Mouse (Mus musculus) liver, embryonic 13.5 days (tissue): ENCODE measurements around the gene Mapk6. TPM values are rescaled to one million over a fixed set of nuclear protein-coding genes. Genes with fewer than 3 reads are reported as not detected.

ENCODE experiments used
- ATAC-seq: fragments of 200-750 bp; cut with Nextera tagmentation; 2 replicates; pipeline ENCODE4 v1.8.0; 2017; ENCODE audit warnings: low read depth, mild to moderate bottlenecking, moderate number of reproducible peaks, moderate library complexity
- DNase-seq: peaks from one replicate; pipeline ENCODE4 v3.0.0; 2022
- H3K27ac ChIP-seq: fragments of 300-500 bp; sonication (generic); 2 replicates; pipeline ENCODE4 v1.5.1; 2015; ENCODE audit warnings: moderate library complexity, mild to moderate bottlenecking, inconsistent platforms
- H3K27me3 ChIP-seq: fragments of 300-500 bp; sonication (generic); 2 replicates; pipeline ENCODE4 v1.6.1; 2015; ENCODE audit warnings: mild to moderate bottlenecking, inconsistent platforms
- H3K36me3 ChIP-seq: fragments of 300-500 bp; sonication (generic); 2 replicates; pipeline ENCODE4 v1.6.1; 2015; ENCODE audit warnings: mild to moderate bottlenecking, inconsistent platforms
- H3K4me1 ChIP-seq: fragments of 300-500 bp; sonication (generic); replicated peaks from 2 replicates; pipeline ENCODE4 v1.6.1; 2015; ENCODE audit warnings: inconsistent platforms
- H3K4me2 ChIP-seq: fragments of 300-500 bp; sonication (generic); 2 replicates; pipeline ENCODE4 v1.6.1; 2015; ENCODE audit warnings: inconsistent platforms, mild to moderate bottlenecking, moderate library complexity
- H3K4me3 ChIP-seq: fragments of 300-500 bp; sonication (generic); replicated peaks from 2 replicates; pipeline ENCODE4 v1.5.1; 2015; ENCODE audit warnings: mild to moderate bottlenecking, inconsistent platforms
- H3K9ac ChIP-seq: fragments of 300-500 bp; sonication (generic); 2 replicates; pipeline ENCODE4 v1.6.1; 2015; ENCODE audit warnings: mild to moderate bottlenecking, inconsistent platforms
- H3K9me3 ChIP-seq: fragments of 300-500 bp; sonication (generic); replicated peaks from 2 replicates; pipeline ENCODE4 v1.6.1; 2016; ENCODE audit warnings: inconsistent platforms
- WGBS: fragments of 180-500 bp; shearing (Covaris S2); methylation state at CpG from one replicate; pipeline ENCODE4 v1.1.7; 2015; ENCODE audit not compliant: insufficient replicate concordance; 5-methylcytosine and 5-hydroxymethylcytosine counted together
- polyA plus RNA-seq: library from polyadenylated mRNA; unstranded; fragments of >200 nt; fragmentation: Nextera tagmentation; extraction: Ambion mirVana; gene quantifications from 2 replicates; pipeline ENCODE4 v1.2.1, GENCODE M21; 2015

The Mapk6 gene
- polyA plus RNA-seq, 1 experiment from 2014 or later: 23.4 TPM

- H3K9ac ChIP-seq: peak overlapping the region; percentile 22; the same call in 1 of the 2 replicates
Observed at GRCm38 (mm10) chr9:75401593-75402504, 8.0 kb downstream of the Mapk6 start.

GRCm38 (mm10) chr9:75400639-75401038, 9.2 kb downstream of the Mapk6 start:
- DNase-seq (no peak), ATAC-seq (no peak)
- 39% methylated on average over 5 of the region's 5 CpGs for WGBS
- H3K36me3 ChIP-seq: peaks cover 25% of the 10 kb centered on the region
- peaks cover 50% of the 10 kb centered on the region for H3K4me1 ChIP-seq
- H3K9me3 ChIP-seq: no peaks in the 10 kb centered on the region
- no peaks in the 10 kb centered on the region for H3K27me3 ChIP-seq
- H3K4me2 ChIP-seq: no peak overlapping the region
- no peak overlapping the region for H3K27ac ChIP-seq
- no peak overlapping the region for H3K4me3 ChIP-seq
- H3K9ac ChIP-seq: no peak overlapping the region

More at GRCm38 (mm10) chr9:75401593-75402504, 8.0 kb downstream of the Mapk6 start:
- H3K4me2 ChIP-seq: no peak overlapping the region
- ATAC-seq: 0 out of 2 replicates have a peak, but pooled peaks have one; percentile 26
- H3K4me3 ChIP-seq: no peak overlapping the region
- H3K27ac ChIP-seq: no peak overlapping the region
- no peak for DNase-seq
- H3K9me3 ChIP-seq: no peaks in the 10 kb centered on the region
- WGBS: 49% methylated on average over 20 of the region's 20 CpGs
- H3K36me3 ChIP-seq: peaks cover 16% of the 10 kb centered on the region
- H3K27me3 ChIP-seq: no peaks in the 10 kb centered on the region
- peaks cover 53% of the 10 kb centered on the region for H3K4me1 ChIP-seq

- Histone ChIP-seq H3K27me3 (no peaks in the 10 kb centered on the region), H3K36me3 (peaks cover 37% of the 10 kb centered on the region), H3K4me1 (peaks cover 37% of the 10 kb centered on the region), H3K4me2 (no peak overlapping the region), H3K9ac (no peak overlapping the region), H3K4me3 (no peak overlapping the region), H3K9me3 (no peaks in the 10 kb centered on the region), H3K27ac (no peak overlapping the region)
- 77% methylated on average over 4 of the region's 4 CpGs for WGBS
- no peak for DNase-seq
- no peak for ATAC-seq
Observed at GRCm38 (mm10) chr9:75399069-75399468, 10.7 kb downstream of the Mapk6 start.

- Histone ChIP-seq H3K9me3 (no peaks in the 10 kb centered on the region), H3K4me3 (no peak overlapping the region), H3K27ac (no peak overlapping the region), H3K36me3 (peaks cover 64% of the 10 kb centered on the region), H3K4me1 (peaks cover 14% of the 10 kb centered on the region), H3K9ac (no peak overlapping the region), H3K4me2 (no peak overlapping the region), H3K27me3 (no peaks in the 10 kb centered on the region)
- no peak for DNase-seq
- WGBS: 50% methylated on average over 6 of the region's 6 CpGs
- peak; percentile 34; the same call in 1 of the 2 replicates for ATAC-seq
Observed at GRCm38 (mm10) chr9:75395971-75396370, 13.8 kb downstream of the Mapk6 start.

GRCm38 (mm10) chr9:75393251-75393650, 16.6 kb downstream of the Mapk6 start:
- WGBS: 83% methylated on average over 12 of the region's 12 CpGs
- no peak for DNase-seq

GRCm38 (mm10) chr9:75385218-75385974, 24.4 kb downstream of the Mapk6 start:
- Histone ChIP-seq H3K4me3 (no peak overlapping the region), H3K4me2 (no peak overlapping the region), H3K4me1 (no peaks in the 10 kb centered on the region), H3K36me3 (peaks cover 28% of the 10 kb centered on the region), H3K27ac (no peak overlapping the region), H3K9ac (no peak overlapping the region), H3K27me3 (no peaks in the 10 kb centered on the region), H3K9me3 (no peaks in the 10 kb centered on the region)
- WGBS: 73% methylated on average over 9 of the region's 9 CpGs
- ATAC-seq: no peak
- no peak for DNase-seq

More at GRCm38 (mm10) chr9:75393251-75393650, 16.6 kb downstream of the Mapk6 start:
- no peak for ATAC-seq
- Histone ChIP-seq H3K9ac (no peak overlapping the region), H3K27ac (no peak overlapping the region), H3K36me3 (peaks cover 82% of the 10 kb centered on the region), H3K4me2 (no peak overlapping the region), H3K4me1 (peaks cover 8% of the 10 kb centered on the region), H3K9me3 (no peaks in the 10 kb centered on the region), H3K4me3 (no peak overlapping the region), H3K27me3 (no peaks in the 10 kb centered on the region)

GRCm38 (mm10) chr9:75384337-75384962, 25.4 kb downstream of the Mapk6 start:
- H3K27ac ChIP-seq: no peak overlapping the region
- DNase-seq: no peak
- H3K36me3 ChIP-seq: peaks cover 22% of the 10 kb centered on the region
- no peak overlapping the region for H3K4me3 ChIP-seq
- no peak overlapping the region for H3K9ac ChIP-seq
- 0 out of 2 replicates have a peak, but pooled peaks have one; percentile 18 for ATAC-seq
- WGBS: 71% methylated on average over 3 of the region's 3 CpGs
- H3K27me3 ChIP-seq: no peaks in the 10 kb centered on the region
- H3K9me3 ChIP-seq: no peaks in the 10 kb centered on the region
- H3K4me1 ChIP-seq: no peaks in the 10 kb centered on the region
- no peak overlapping the region for H3K4me2 ChIP-seq

GRCm38 (mm10) chr9:75383785-75384184, 26.0 kb downstream of the Mapk6 start:
- Histone ChIP-seq H3K36me3 (peaks cover 16% of the 10 kb centered on the region), H3K4me2 (no peak overlapping the region), H3K9ac (no peak overlapping the region), H3K9me3 (no peaks in the 10 kb centered on the region), H3K4me3 (no peak overlapping the region), H3K27ac (no peak overlapping the region), H3K4me1 (no peaks in the 10 kb centered on the region), H3K27me3 (no peaks in the 10 kb centered on the region)
- ATAC-seq (no peak), DNase-seq (no peak)
- 64% methylated on average over 9 of the region's 9 CpGs for WGBS

GRCm38 (mm10) chr9:75382825-75383224, 27.0 kb downstream of the Mapk6 start:
- Histone ChIP-seq H3K9ac (no peak overlapping the region), H3K9me3 (no peaks in the 10 kb centered on the region), H3K4me1 (no peaks in the 10 kb centered on the region), H3K27ac (no peak overlapping the region), H3K27me3 (no peaks in the 10 kb centered on the region), H3K4me2 (no peak overlapping the region), H3K36me3 (peaks cover 9% of the 10 kb centered on the region; the same call in 1 of the 2 replicates), H3K4me3 (no peak overlapping the region)
- ATAC-seq (no peak), DNase-seq (no peak)
- WGBS: 76% methylated on average over 14 of the region's 14 CpGs

- H3K27me3 ChIP-seq: no peaks in the 10 kb centered on the region
- no peak overlapping the region for H3K27ac ChIP-seq
- H3K4me3 ChIP-seq: no peak overlapping the region
- no peak overlapping the region for H3K9ac ChIP-seq
- DNase-seq (no peak), ATAC-seq (no peak)
- H3K9me3 ChIP-seq: no peaks in the 10 kb centered on the region
- WGBS: 49% methylated on average over 2 of the region's 2 CpGs
- H3K36me3 ChIP-seq: no peaks in the 10 kb centered on the region
- H3K4me1 ChIP-seq: no peaks in the 10 kb centered on the region
- H3K4me2 ChIP-seq: no peak overlapping the region
Observed at GRCm38 (mm10) chr9:75378774-75379173, 31.0 kb downstream of the Mapk6 start.

- no peak overlapping the region for H3K4me3 ChIP-seq
- DNase-seq (no peak), ATAC-seq (no peak)
- no peak overlapping the region for H3K9ac ChIP-seq
- no peak overlapping the region for H3K27ac ChIP-seq
- H3K27me3 ChIP-seq: no peaks in the 10 kb centered on the region
- no peaks in the 10 kb centered on the region for H3K36me3 ChIP-seq
- WGBS: 46% methylated on average over 1 of the region's 1 CpGs
- no peaks in the 10 kb centered on the region for H3K4me1 ChIP-seq
- no peak overlapping the region for H3K4me2 ChIP-seq
- H3K9me3 ChIP-seq: no peaks in the 10 kb centered on the region
Observed at GRCm38 (mm10) chr9:75376428-75376827, 33.4 kb downstream of the Mapk6 start.
